Mouse (Mus musculus) hindbrain, embryonic 12.5 days (tissue): ENCODE measurements around the gene Mrgpre. TPM values are rescaled to one million over a fixed set of nuclear protein-coding genes. Genes with fewer than 3 reads are reported as not detected.

Source experiments
- microRNA-seq: library from miRNA; unstranded; fragments of <30 nt; microRNA quantifications from one replicate; pipeline ENCODE4, GENCODE M21; 2017
- polyA plus RNA-seq: library from polyadenylated mRNA; unstranded; fragments of >200 nt; fragmentation: Nextera tagmentation; extraction: Ambion mirVana; gene quantifications from 2 replicates; pipeline ENCODE4 v1.2.1, GENCODE M21; 2016

The Mrgpre gene
- polyA plus RNA-seq, 1 experiment from 2014 or later = 3.0 TPM

Small RNA genes within 50 kb of the gene (microRNA-seq; reads per million reads assigned to microRNA genes)
- gene Gm22064 = not detected

Other genes starting within 250 kb of the Mrgpre start
- 321 and 332 TPM in 2 replicates for gene Nap1l4, start 235.4 kb downstream of the Mrgpre start, polyA plus RNA-seq
- gene Cars, start 184.4 kb downstream of the Mrgpre start, polyA plus RNA-seq = 57.1 and 61.6 TPM in 2 replicates
- gene Tnfrsf26, start 155.8 kb downstream of the Mrgpre start, polyA plus RNA-seq = 0.12 and 0.35 TPM in 2 replicates
- 8.3 and 8.8 TPM in 2 replicates for gene Tnfrsf22, start 134.8 kb downstream of the Mrgpre start, polyA plus RNA-seq
- 0.63 and 0.80 TPM in 2 replicates for gene Tnfrsf23, start 98.6 kb downstream of the Mrgpre start, polyA plus RNA-seq
- gene Osbpl5, start 27.5 kb downstream of the Mrgpre start, polyA plus RNA-seq = 30.7 and 32.1 TPM in 2 replicates
- not detected in 2 replicates for gene Mrgprg, start 17.5 kb downstream of the Mrgpre start, polyA plus RNA-seq
- gene Nadsyn1, start 38.3 kb upstream of the Mrgpre start, polyA plus RNA-seq = 9.0 and 9.1 TPM in 2 replicates
- 64.3 and 64.4 TPM in 2 replicates for gene Dhcr7, start 38.6 kb upstream of the Mrgpre start, polyA plus RNA-seq
- not detected in 2 replicates for gene Gm498, start 82.3 kb upstream of the Mrgpre start, polyA plus RNA-seq
- gene Shank2, start 217.4 kb upstream of the Mrgpre start, polyA plus RNA-seq = 3.3 and 3.7 TPM in 2 replicates